Comparison of ENCODE assay signal across 7 mouse cellular contexts in the genomic region with DNA sequence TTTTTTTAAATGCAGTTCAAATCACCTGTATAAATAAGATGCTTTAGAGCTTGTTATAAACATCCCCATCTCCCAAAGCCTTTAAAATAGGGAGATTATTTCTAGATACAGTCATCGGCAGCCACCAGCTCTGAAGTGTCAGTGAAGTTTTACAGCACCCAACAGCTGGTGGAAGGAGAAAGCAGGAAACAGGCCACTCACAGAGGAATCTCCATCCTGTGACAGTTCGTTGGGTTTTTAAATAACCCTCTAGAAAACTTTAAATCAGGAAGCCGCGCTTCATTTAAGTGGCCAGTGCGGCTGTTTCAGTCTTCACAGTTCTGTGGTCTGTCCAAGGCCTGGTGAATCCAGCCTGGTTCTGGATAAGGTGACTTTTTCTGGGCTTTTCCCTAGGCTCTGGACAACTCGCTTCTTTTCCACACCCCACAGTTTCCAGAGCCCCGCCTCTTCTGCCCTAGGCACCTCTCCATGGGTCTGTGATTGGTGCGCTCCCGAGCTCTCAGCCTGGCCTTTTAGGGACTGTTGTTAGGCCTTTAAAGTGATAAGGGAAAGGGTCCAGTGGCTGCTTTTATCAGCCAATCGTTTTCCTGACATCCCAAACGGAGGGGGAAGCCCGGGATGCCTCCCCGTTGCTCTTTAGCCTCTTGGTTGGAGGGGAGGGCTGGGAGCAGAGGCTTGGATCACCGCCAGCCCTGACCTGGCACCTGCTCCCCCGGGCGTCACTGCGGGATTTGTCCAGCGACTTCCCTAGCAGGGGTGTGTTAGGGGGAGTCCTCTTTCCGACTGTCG. TPM values are rescaled to one million over a fixed set of nuclear protein-coding genes. Genes with fewer than 3 reads are reported as not detected.
DNase-seq lines count a peak whose midpoint lies in the region; ATAC-seq lines count a peak whose summit lies in the region.

A gene (plus strand): TSS at position 538 of the 789 bp plus-strand sequence.

- WGBS in lung, embryonic 15.5 days = 3% methylated on average over 20 of the region's 20 CpGs

- H3K4me2 ChIP-seq in lung, embryonic 15.5 days = peak within 1 kb of the TSS; percentile 69

- no peaks in the 10 kb centered on the region for H3K36me3 ChIP-seq in lung, embryonic 15.5 days

- peak within 1 kb of the TSS; percentile 38 for H3K27ac ChIP-seq in lung, embryonic 15.5 days

- H3K4me3 ChIP-seq in lung, embryonic 15.5 days = peak within 1 kb of the TSS; percentile 34

- H3K9ac ChIP-seq in lung, embryonic 15.5 days = peak within 1 kb of the TSS; percentile 5; the same call in 1 of the 2 replicates

- no peaks in the 10 kb centered on the region; the same call in 1 of the 2 replicates for H3K27me3 ChIP-seq in lung, embryonic 15.5 days

- peak; percentile 23 to 46 for DNase-seq in adrenal gland, postnatal 4 days (ENCODE audit: low spot score in 2 of 2)
- peak; percentile 66 for DNase-seq in embryo, embryonic 9.5 days (ENCODE audit: extremely low spot score)
- DNase-seq in heart, adult 8-10 months (ENCODE audit: low spot score) = peak; percentile 77
- peak; percentile 69 for DNase-seq in kidney, adult 8-10 months
- DNase-seq in ovary, postnatal 36 days (ENCODE audit: low spot score) = peak; percentile 73
- no peak for DNase-seq in right cerebral cortex, adult 2 months (ENCODE audit: low spot score in 2 of 2)

- ATAC-seq in lung, embryonic 15.5 days (ENCODE audit: borderline replicate concordance, extremely low read depth, low FRiP score, low TSS enrichment) = peak; percentile 86

- H3K4me1 ChIP-seq in lung, embryonic 15.5 days = peaks cover 11% of the 10 kb centered on the region

- no peaks in the 10 kb centered on the region for H3K9me3 ChIP-seq in lung, embryonic 15.5 days

RNA-seq across cellular contexts. Expression of the gene that starts here (rescaled TPM):
- 10 to 100 TPM in 1 of 2 experiments, 1 to 10 TPM in 1; 9.0 to 23.2 TPM for total RNA-seq in adrenal gland, postnatal 4 days (2021)
- total RNA-seq in heart, adult 8-10 months (2022) = 100 to 1,000 TPM; 279 to 382 (median 369) TPM
- 12.3 and 16.1 TPM in 2 replicates for polyA plus RNA-seq in lung, embryonic 15.5 days (2015; fragmentation: Nextera tagmentation; extraction: Ambion mirVana)

Comparison
In these comparisons a context has a peak if more than half of its experiments do, and no peak if none do; other contexts are left out.
1. RNA of the gene that starts here (total RNA-seq): 279 to 382 TPM in heart, adult 8-10 months; 9.0 to 23.2 TPM in adrenal gland, postnatal 4 days; every median in the first group is over 10 times any median in the second.
2. DNase-seq: peak in adrenal gland, postnatal 4 days (2 of 2), embryo, embryonic 9.5 days (single experiment), heart, adult 8-10 months (single experiment), kidney, adult 8-10 months (2 of 2) and ovary, postnatal 36 days (single experiment); none in right cerebral cortex, adult 2 months (0 of 2).